Mouse (Mus musculus): Measurements from ENCODE around the gene Pck2.

DNA sequence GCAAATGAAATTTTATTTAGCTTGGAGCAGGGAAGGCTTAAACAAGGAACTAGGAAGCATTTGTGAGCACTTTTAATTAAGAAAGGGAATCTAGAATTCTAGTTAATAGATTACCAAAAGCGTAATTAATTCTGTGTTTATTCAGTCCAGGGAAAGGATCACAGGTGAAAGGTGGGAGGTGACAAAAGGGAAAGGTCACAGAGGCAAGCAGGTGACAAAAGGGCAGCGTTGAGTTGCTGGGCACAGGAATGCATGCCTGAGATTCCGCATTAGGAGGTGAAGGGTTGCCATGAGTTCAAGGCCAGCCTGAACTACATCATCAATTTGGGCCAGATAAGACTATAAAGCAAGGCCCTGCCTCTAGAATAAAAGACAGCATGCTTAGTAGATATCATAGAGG is 27.4 kb downstream of the Pck2 start:
- TF ChIP-seq CTCF (IDR thresholded peaks at IDR 0.05; ENCODE audit: low read depth, low read length) (no peak), POLR2A (IDR thresholded peaks at IDR 0.05; ENCODE audit: borderline replicate concordance, low read depth, low read length) (no peak)

Measured in bone marrow macrophage, adult 2 months (primary cell).